ENCODE assay signal across 10 mouse cellular contexts in genomic region chr7:112502845-112503244, GRCm38 (mm10).
DNase-seq lines count a peak whose midpoint lies in the region; ATAC-seq and TF ChIP-seq lines count a peak whose summit lies in the region.
"Had no signal": no experiment of that assay in that cellular context is flagged by ENCODE, and none has a peak within 500 bp of the region (broad histone marks: within the 10 kb centered on the region; RNA-seq: fewer than 3 reads in every experiment).

No protein-coding gene starts in this region.

- no peak overlapping the region for H3K4me2 ChIP-seq in heart, embryonic 13.5 days
- H3K4me2 ChIP-seq in heart, embryonic 12.5 days: no peak overlapping the region
- H3K4me2 ChIP-seq in forebrain, postnatal 0 days (ENCODE audit: low read depth): peak overlapping the region; percentile 37
- 0 out of 2 replicates have a peak overlapping the region, but pooled peaks have one; percentile 36 for H3K4me2 ChIP-seq in midbrain, embryonic 13.5 days (replicated peaks)

- H3K9ac ChIP-seq in heart, embryonic 13.5 days: no peak overlapping the region
- H3K9ac ChIP-seq in heart, embryonic 12.5 days: no peak overlapping the region
- no peak overlapping the region for H3K9ac ChIP-seq in forebrain, postnatal 0 days
- no peak overlapping the region for H3K9ac ChIP-seq in midbrain, embryonic 13.5 days (replicated peaks)

- no peak for ATAC-seq in heart, embryonic 13.5 days (ENCODE audit: extremely low read depth, insufficient number of reproducible peaks, low FRiP score, low TSS enrichment)
- ATAC-seq in heart, embryonic 12.5 days (ENCODE audit: insufficient number of reproducible peaks, low FRiP score): no peak
- no peak for ATAC-seq in forebrain, postnatal 0 days
- ATAC-seq in midbrain, embryonic 13.5 days: no peak
- ATAC-seq in megakaryocyte, adult 5-6 weeks (ENCODE audit: poor library complexity, severe bottlenecking): no peak
- no peak for ATAC-seq in megakaryocyte progenitor cell, adult 5-6 weeks (replicated peaks; ENCODE audit: poor library complexity)
- ATAC-seq: CD4-positive, CD25-positive, alpha-beta regulatory T cell, adult 4 months had no signal

- H3K9me3 ChIP-seq in heart, embryonic 13.5 days: no peaks in the 10 kb centered on the region
- H3K9me3 ChIP-seq in heart, embryonic 12.5 days (replicated peaks): no peaks in the 10 kb centered on the region
- H3K9me3 ChIP-seq in forebrain, postnatal 0 days (ENCODE audit: low read length): no peaks in the 10 kb centered on the region
- H3K9me3 ChIP-seq in midbrain, embryonic 13.5 days: no peaks in the 10 kb centered on the region

- peak; percentile 24 for DNase-seq in ES-CJ7 (ENCODE audit: low read depth, low spot score)
- peak; percentile 26 for DNase-seq in forebrain, postnatal 0 days
- no peak for DNase-seq in left cerebral cortex, adult 11 months (ENCODE audit: low spot score)
- DNase-seq: heart, postnatal 14 days had no signal

- 42% methylated on average over 5 of the region's 5 CpGs for WGBS in heart, embryonic 13.5 days
- WGBS in heart, embryonic 12.5 days: 46% methylated on average over 5 of the region's 5 CpGs
- 49% methylated on average over 5 of the region's 5 CpGs for WGBS in forebrain, postnatal 0 days
- whole genome bisulfite sequencing in midbrain, embryonic 13.5 days: 49% methylated on average over 5 of the region's 5 CpGs

- peak overlapping the region; percentile 16 for H3K27ac ChIP-seq in heart, embryonic 13.5 days (replicated peaks)
- H3K27ac ChIP-seq in heart, embryonic 12.5 days (ENCODE audit: poor library complexity, severe bottlenecking): no peak overlapping the region
- no peak overlapping the region for H3K27ac ChIP-seq in forebrain, postnatal 0 days (ENCODE audit: low read depth, low read length)
- no peak overlapping the region for H3K27ac ChIP-seq in midbrain, embryonic 13.5 days

- H3K36me3 ChIP-seq in heart, embryonic 13.5 days: no peaks in the 10 kb centered on the region
- H3K36me3 ChIP-seq in heart, embryonic 12.5 days: no peaks in the 10 kb centered on the region
- no peaks in the 10 kb centered on the region for H3K36me3 ChIP-seq in forebrain, postnatal 0 days (ENCODE audit: insufficient read depth)
- no peaks in the 10 kb centered on the region for H3K36me3 ChIP-seq in midbrain, embryonic 13.5 days

- no peak overlapping the region for H3K4me3 ChIP-seq in heart, embryonic 13.5 days
- H3K4me3 ChIP-seq in heart, embryonic 12.5 days: no peak overlapping the region
- no peak overlapping the region for H3K4me3 ChIP-seq in forebrain, postnatal 0 days (ENCODE audit: low read depth, low read length)
- no peak overlapping the region for H3K4me3 ChIP-seq in midbrain, embryonic 13.5 days (replicated peaks)

- H3K4me1 ChIP-seq in heart, embryonic 13.5 days: peaks cover 68% of the 10 kb centered on the region
- peaks cover 58% of the 10 kb centered on the region for H3K4me1 ChIP-seq in heart, embryonic 12.5 days (replicated peaks)
- H3K4me1 ChIP-seq in forebrain, postnatal 0 days (ENCODE audit: insufficient read depth): peaks cover 12% of the 10 kb centered on the region
- H3K4me1 ChIP-seq in midbrain, embryonic 13.5 days (replicated peaks): peaks cover 21% of the 10 kb centered on the region

- H3K27me3 ChIP-seq in heart, embryonic 13.5 days (replicated peaks): no peaks in the 10 kb centered on the region
- H3K27me3 ChIP-seq in heart, embryonic 12.5 days (replicated peaks): no peaks in the 10 kb centered on the region
- H3K27me3 ChIP-seq in forebrain, postnatal 0 days (ENCODE audit: insufficient read depth, low read length): no peaks in the 10 kb centered on the region
- H3K27me3 ChIP-seq in midbrain, embryonic 13.5 days: peaks cover 5% of the 10 kb centered on the region; the same call in 1 of the 2 replicates

- TF ChIP-seq CTCF in forebrain, postnatal 0 days (IDR thresholded peaks at IDR 0.05; ENCODE audit: low read depth): no peak

Comparison
In these comparisons a context has a peak if more than half of its experiments do, and no peak if none do; other contexts are left out.
1. H3K4me2 ChIP-seq: peak in forebrain, postnatal 0 days (single experiment) and midbrain, embryonic 13.5 days (single experiment); none in heart, embryonic 13.5 days (single experiment) and heart, embryonic 12.5 days (single experiment).